Mouse (Mus musculus): ENCODE results near the gene Slc16a12. TPM values are rescaled to one million over a fixed set of nuclear protein-coding genes. Genes with fewer than 3 reads are reported as not detected.
"Not testable (repeated sequence)": the region's sequence is repeated elsewhere in the genome, so short reads cannot be mapped to it uniquely, and the experiment has no call there.

The Slc16a12 gene
- polyA plus RNA-seq, 1 experiment from 2014 or later, result 0.88 TPM

DNA sequence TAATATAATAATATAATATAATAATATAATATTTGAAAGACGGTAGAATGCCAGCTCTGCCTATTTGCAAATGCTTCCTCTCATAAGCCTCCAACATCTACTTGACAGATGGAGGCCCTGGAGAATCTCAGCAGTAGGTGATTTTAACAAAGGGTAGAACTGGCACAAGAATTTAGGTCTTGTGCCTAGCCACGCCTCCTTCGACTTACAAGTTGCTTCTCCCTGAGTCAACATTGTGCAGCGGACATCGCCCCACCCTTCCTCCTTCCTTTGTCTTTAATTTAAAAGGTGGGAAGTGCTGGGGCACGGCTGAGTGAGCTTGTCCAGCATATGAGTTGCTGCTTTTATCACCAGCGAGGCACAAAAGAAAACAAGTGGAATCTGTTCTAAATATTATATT is 73.6 kb downstream of the Slc16a12 start:
- no peak for ATAC-seq (ENCODE audit: low read depth)
- Histone ChIP-seq H3K27me3 (ENCODE audit: control insufficient read depth, insufficient read depth, low read length) (no peaks in the 10 kb centered on the region), H3K4me3 (ENCODE audit: low read depth, low read length) (no peak overlapping the region), H3K27ac (ENCODE audit: low read depth, low read length) (no peak overlapping the region), H3K9ac (replicated peaks; ENCODE audit: low read depth, low read length) (no peak overlapping the region), H3K4me2 (ENCODE audit: low read depth, low read length) (no peak overlapping the region), H3K4me1 (ENCODE audit: control insufficient read depth, insufficient read depth, low read length) (no peaks in the 10 kb centered on the region), H3K36me3 (ENCODE audit: control insufficient read depth, insufficient read depth, low read length) (no peaks in the 10 kb centered on the region), H3K9me3 (ENCODE audit: control insufficient read depth, low read length) (no peaks in the 10 kb centered on the region)
- WGBS, result 69% methylated on average over 7 of the region's 7 CpGs

DNA sequence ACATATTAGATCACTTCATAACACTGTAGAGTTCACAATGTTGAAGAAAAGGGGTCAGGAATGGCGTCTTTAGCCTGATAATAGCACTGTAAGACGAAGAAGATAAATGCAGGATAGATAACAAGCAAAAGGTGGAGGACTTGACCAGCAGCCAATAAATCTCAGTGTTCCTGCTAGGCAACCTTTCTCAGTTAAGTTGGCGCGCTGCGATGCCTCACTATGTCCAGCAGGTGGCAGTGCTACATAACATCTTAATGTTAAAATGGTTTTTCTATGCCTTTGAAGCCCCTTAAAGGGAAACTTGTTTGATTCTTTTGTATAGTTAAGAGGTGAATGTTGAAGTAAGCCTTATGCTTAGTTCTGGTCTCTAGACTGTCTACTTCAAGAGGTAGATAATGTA is 81.0 kb downstream of the Slc16a12 start:
- H3K4me2 ChIP-seq (ENCODE audit: low read depth, low read length), result no peak overlapping the region
- no peak overlapping the region for H3K27ac ChIP-seq (ENCODE audit: low read depth, low read length)
- H3K9me3 ChIP-seq (ENCODE audit: control insufficient read depth, low read length), result no peaks in the 10 kb centered on the region
- H3K27me3 ChIP-seq (ENCODE audit: control insufficient read depth, insufficient read depth, low read length), result no peaks in the 10 kb centered on the region
- no peak overlapping the region for H3K9ac ChIP-seq (replicated peaks; ENCODE audit: low read depth, low read length)
- no peaks in the 10 kb centered on the region for H3K36me3 ChIP-seq (ENCODE audit: control insufficient read depth, insufficient read depth, low read length)
- WGBS, result under 1% methylated on average over 5 of the region's 5 CpGs
- no peak overlapping the region for H3K4me3 ChIP-seq (ENCODE audit: low read depth, low read length)
- no peak for ATAC-seq (ENCODE audit: low read depth)
- no peaks in the 10 kb centered on the region for H3K4me1 ChIP-seq (ENCODE audit: control insufficient read depth, insufficient read depth, low read length)

DNA sequence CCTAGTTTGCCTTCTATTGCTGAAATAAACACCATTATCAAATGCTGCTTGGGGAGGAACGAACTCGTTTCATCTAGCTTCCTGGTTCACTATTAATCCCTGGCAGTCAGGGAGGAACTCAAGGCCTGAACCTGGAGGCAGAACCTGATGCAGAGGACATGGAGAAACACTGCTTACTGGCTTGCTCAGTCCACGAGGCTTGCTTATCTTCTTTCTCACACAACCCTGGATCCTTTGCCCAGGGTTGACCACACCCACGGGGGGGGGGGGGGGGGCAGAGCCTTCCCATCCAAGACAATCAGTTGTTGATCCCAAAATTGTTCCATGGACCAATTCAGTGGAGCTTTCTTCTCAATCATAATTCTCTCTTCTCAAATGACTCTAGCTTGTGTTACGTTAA is 84.3 kb downstream of the Slc16a12 start:
- H3K4me2 ChIP-seq (ENCODE audit: low read depth, low read length), result peak overlapping the region; percentile 41; the same call in 1 of the 2 replicates
- H3K27me3 ChIP-seq (ENCODE audit: control insufficient read depth, insufficient read depth, low read length), result no peaks in the 10 kb centered on the region
- H3K4me3 ChIP-seq (ENCODE audit: low read depth, low read length), result no peak overlapping the region
- ATAC-seq (ENCODE audit: low read depth), result no peak
- no peak overlapping the region for H3K27ac ChIP-seq (ENCODE audit: low read depth, low read length)
- WGBS, result 60% methylated on average over 5 of the region's 5 CpGs
- no peaks in the 10 kb centered on the region for H3K9me3 ChIP-seq (ENCODE audit: control insufficient read depth, low read length)
- H3K4me1 ChIP-seq (ENCODE audit: control insufficient read depth, insufficient read depth, low read length), result no peaks in the 10 kb centered on the region
- H3K9ac ChIP-seq (replicated peaks; ENCODE audit: low read depth, low read length), result no peak overlapping the region
- H3K36me3 ChIP-seq (ENCODE audit: control insufficient read depth, insufficient read depth, low read length), result no peaks in the 10 kb centered on the region

DNA sequence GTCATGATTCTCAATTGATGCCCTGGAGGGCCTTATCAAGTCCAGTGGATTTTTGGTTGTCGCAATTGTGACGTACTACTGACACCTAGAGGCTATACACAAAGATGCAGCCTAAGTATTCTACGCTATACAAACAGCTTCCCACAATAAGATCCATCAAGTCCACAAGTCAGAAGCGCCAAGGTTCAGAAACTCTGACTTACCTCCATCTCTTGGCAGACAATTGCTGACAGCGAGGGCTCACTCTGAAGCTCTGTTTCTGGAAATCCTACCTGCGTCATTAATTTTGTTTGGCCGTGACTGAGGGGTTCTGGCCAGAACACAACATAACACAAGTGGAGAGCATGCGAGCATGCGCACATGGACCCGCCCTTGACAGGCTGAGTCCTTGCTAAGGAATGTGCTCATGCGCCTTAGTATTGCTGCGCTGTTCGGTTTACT is 85.0 kb downstream of the Slc16a12 start:
- no peaks in the 10 kb centered on the region for H3K36me3 ChIP-seq (ENCODE audit: control insufficient read depth, insufficient read depth, low read length)
- peak overlapping the region; percentile 20; the same call in 1 of the 2 replicates for H3K4me3 ChIP-seq (ENCODE audit: low read depth, low read length)
- peak; percentile 96 for ATAC-seq (ENCODE audit: low read depth)
- H3K27ac ChIP-seq (ENCODE audit: low read depth, low read length), result no peak overlapping the region; the same call in 1 of the 2 replicates
- H3K9ac ChIP-seq (replicated peaks; ENCODE audit: low read depth, low read length), result no peak overlapping the region
- 21% methylated on average over 13 of the region's 13 CpGs for WGBS
- H3K9me3 ChIP-seq (ENCODE audit: control insufficient read depth, low read length), result no peaks in the 10 kb centered on the region
- peak overlapping the region; percentile 41 for H3K4me2 ChIP-seq (ENCODE audit: low read depth, low read length)
- no peaks in the 10 kb centered on the region for H3K4me1 ChIP-seq (ENCODE audit: control insufficient read depth, insufficient read depth, low read length)
- H3K27me3 ChIP-seq (ENCODE audit: control insufficient read depth, insufficient read depth, low read length), result no peaks in the 10 kb centered on the region

DNA sequence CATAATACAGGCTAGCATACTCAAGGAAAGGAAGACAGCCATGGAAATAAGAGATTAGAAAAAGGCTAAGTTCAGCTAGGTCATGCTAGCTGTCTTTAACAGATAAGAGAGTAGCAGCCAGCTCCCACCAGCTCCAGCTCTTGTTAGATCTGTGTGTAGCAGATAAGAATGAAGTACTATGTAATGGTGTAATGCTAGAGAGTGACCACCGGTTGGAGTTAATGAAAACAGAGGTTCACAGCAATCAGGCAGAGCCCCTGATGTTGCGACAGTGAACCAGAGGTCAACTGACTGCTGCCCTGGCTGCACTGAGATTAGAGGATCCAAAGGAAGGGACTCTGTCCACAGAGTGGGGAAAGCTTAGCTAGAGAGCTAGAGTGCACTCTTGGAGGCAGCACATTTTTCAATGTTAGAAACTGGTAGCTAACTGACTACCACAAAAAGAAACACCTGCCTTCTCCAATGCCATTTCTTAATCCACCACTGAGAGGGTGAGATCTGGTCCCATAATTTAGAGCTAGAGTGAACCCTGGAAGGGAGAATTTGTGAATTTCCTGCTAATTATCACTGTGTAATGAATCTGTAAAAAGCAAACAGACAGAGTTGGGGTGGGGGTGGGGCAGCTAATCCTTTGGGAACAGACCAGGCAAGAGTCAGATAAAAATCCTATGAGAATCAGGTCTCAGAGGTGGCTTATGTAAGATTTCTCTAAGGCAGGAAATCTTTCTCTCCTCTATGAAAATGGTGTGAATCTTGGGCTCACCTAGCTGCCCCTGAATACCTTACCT is 90.4 kb downstream of the Slc16a12 start:
- no peaks in the 10 kb centered on the region for H3K4me1 ChIP-seq (ENCODE audit: control insufficient read depth, insufficient read depth, low read length)
- H3K27me3 ChIP-seq (ENCODE audit: control insufficient read depth, insufficient read depth, low read length), result no peaks in the 10 kb centered on the region
- 43% methylated on average over 2 of the region's 2 CpGs for WGBS
- H3K9ac ChIP-seq (replicated peaks; ENCODE audit: low read depth, low read length), result no peak overlapping the region
- no peak overlapping the region for H3K27ac ChIP-seq (ENCODE audit: low read depth, low read length)
- H3K36me3 ChIP-seq (ENCODE audit: control insufficient read depth, insufficient read depth, low read length), result no peaks in the 10 kb centered on the region
- no peak overlapping the region for H3K4me3 ChIP-seq (ENCODE audit: low read depth, low read length)
- H3K9me3 ChIP-seq (ENCODE audit: control insufficient read depth, low read length), result no peaks in the 10 kb centered on the region
- no peak overlapping the region for H3K4me2 ChIP-seq (ENCODE audit: low read depth, low read length)
- no peak for ATAC-seq (ENCODE audit: low read depth)

DNA sequence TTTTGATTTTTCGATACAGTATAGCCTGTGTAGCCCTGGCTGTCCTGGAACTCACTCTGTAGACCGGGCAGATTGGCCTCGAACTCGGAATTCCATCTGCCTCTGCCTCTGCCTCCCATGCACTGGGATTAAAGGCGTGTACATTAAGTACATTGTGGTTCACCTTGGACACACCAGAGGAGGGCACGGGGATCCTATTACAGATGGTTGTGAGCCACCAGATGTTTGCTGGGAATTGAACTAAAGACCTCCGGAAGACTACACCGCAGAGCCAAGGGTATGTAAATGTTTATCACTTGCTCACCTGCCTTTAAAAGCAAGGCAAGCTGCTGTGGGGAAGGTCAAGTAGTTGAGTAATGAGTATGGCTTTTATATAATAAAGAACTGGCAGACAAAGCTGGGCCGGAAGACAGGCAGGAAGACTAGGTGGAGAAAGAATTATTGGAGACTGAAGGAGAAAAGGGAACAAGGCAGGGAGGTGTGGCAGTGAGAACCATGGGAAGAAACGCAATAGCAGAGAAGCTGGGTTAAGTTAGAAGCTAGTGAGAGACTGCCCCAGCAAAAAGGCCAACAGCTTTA is 91.8 kb downstream of the Slc16a12 start:
- Histone ChIP-seq H3K4me2 (ENCODE audit: low read depth, low read length) (no peak overlapping the region), H3K27me3 (ENCODE audit: control insufficient read depth, insufficient read depth, low read length) (no peaks in the 10 kb centered on the region), H3K9ac (replicated peaks; ENCODE audit: low read depth, low read length) (no peak overlapping the region), H3K27ac (ENCODE audit: low read depth, low read length) (no peak overlapping the region), H3K9me3 (ENCODE audit: control insufficient read depth, low read length) (no peaks in the 10 kb centered on the region), H3K36me3 (ENCODE audit: control insufficient read depth, insufficient read depth, low read length) (no peaks in the 10 kb centered on the region), H3K4me3 (ENCODE audit: low read depth, low read length) (no peak overlapping the region), H3K4me1 (ENCODE audit: control insufficient read depth, insufficient read depth, low read length) (no peaks in the 10 kb centered on the region)
- 92% methylated on average over 10 of the region's 10 CpGs for WGBS
- no peak for ATAC-seq (ENCODE audit: low read depth)

DNA sequence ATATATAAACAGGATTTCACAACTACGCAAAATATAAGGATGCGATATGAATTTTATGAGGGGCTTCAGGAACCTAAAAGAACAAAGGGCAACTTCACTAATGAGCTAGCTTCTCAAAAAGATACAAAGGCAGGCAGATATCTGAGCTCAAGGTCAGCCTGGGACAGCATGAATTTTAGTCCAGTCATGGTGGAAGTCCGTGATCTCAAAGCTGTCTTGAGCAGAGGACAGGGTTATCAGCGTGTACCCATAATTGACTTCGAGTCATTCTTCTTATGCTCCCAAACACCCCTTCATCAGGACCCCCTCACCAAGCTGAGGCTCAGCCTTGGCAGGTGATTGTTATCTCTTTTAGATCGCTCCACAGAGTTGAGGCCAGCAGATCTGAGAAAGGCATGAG is 96.1 kb downstream of the Slc16a12 start:
- Histone ChIP-seq H3K4me1 (ENCODE audit: control insufficient read depth, insufficient read depth, low read length) (no peaks in the 10 kb centered on the region), H3K27ac (ENCODE audit: low read depth, low read length) (no peak overlapping the region), H3K4me3 (ENCODE audit: low read depth, low read length) (no peak overlapping the region), H3K4me2 (ENCODE audit: low read depth, low read length) (no peak overlapping the region), H3K27me3 (ENCODE audit: control insufficient read depth, insufficient read depth, low read length) (no peaks in the 10 kb centered on the region), H3K36me3 (ENCODE audit: control insufficient read depth, insufficient read depth, low read length) (no peaks in the 10 kb centered on the region), H3K9ac (replicated peaks; ENCODE audit: low read depth, low read length) (no peak overlapping the region), H3K9me3 (ENCODE audit: control insufficient read depth, low read length) (no peaks in the 10 kb centered on the region)
- no peak for ATAC-seq (ENCODE audit: low read depth)
- WGBS, result 88% methylated on average over 6 of the region's 6 CpGs

DNA sequence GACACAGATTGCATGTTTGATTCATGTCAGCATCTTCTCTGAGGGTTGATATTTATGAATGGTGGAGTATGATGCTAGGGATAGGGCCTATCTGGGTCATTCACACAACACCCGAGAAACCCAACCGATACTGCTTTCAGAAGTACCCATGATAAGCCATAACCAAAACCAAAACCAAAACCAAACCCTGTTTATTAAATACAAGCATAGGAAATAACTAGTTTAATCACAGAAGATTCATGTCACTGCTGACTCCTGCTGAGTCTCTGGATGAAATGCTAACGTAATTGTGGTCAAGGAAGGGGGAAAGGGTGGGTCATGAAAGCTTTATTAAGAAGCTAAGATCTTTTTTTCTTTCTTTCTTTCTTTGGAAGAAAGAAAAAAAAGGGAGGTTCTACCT is 96.8 kb downstream of the Slc16a12 start:
- Histone ChIP-seq H3K36me3 (ENCODE audit: control insufficient read depth, insufficient read depth, low read length) (no peaks in the 10 kb centered on the region), H3K4me3 (ENCODE audit: low read depth, low read length) (no peak overlapping the region), H3K4me2 (ENCODE audit: low read depth, low read length) (no peak overlapping the region), H3K27ac (ENCODE audit: low read depth, low read length) (no peak overlapping the region), H3K27me3 (ENCODE audit: control insufficient read depth, insufficient read depth, low read length) (no peaks in the 10 kb centered on the region), H3K9ac (replicated peaks; ENCODE audit: low read depth, low read length) (no peak overlapping the region), H3K4me1 (ENCODE audit: control insufficient read depth, insufficient read depth, low read length) (no peaks in the 10 kb centered on the region), H3K9me3 (ENCODE audit: control insufficient read depth, low read length) (no peaks in the 10 kb centered on the region)
- no peak for ATAC-seq (ENCODE audit: low read depth)
- 92% methylated on average over 3 of the region's 3 CpGs for WGBS

DNA sequence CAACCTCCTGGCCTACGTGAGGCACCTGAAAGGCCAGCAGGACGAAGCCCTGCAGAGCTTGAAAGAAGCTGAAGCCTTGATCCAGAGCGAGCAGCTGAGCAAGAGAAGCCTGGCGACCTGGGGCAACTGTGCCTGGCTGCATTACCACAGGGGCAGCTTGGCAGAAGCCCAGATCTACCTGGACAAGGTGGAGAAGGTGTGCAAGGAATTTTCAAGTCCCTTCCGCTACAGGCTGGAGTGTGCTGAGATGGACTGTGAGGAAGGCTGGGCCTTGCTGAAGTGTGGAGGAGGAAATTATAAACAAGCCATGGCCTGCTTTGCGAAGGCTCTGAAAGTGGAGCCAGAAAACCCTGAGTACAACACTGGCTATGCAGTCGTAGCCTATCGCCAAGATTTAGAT is 99.5 kb downstream of the Slc16a12 start:
- ATAC-seq (ENCODE audit: low read depth); H3K36me3 ChIP-seq (ENCODE audit: control insufficient read depth, insufficient read depth, low read length); H3K27ac ChIP-seq (ENCODE audit: low read depth, low read length); H3K4me2 ChIP-seq (ENCODE audit: low read depth, low read length); H3K4me3 ChIP-seq (ENCODE audit: low read depth, low read length); H3K9ac ChIP-seq (replicated peaks; ENCODE audit: low read depth, low read length); H3K9me3 ChIP-seq (ENCODE audit: control insufficient read depth, low read length); H3K4me1 ChIP-seq (ENCODE audit: control insufficient read depth, insufficient read depth, low read length); H3K27me3 ChIP-seq (ENCODE audit: control insufficient read depth, insufficient read depth, low read length): not testable (repeated sequence)
- WGBS, result 93% methylated on average over 6 of the region's 8 CpGs

Data from neural tube, embryonic 14.5 days (tissue).